Mouse (Mus musculus) spleen, adult 2 months (tissue): Measurements from ENCODE around the gene Usp8. TPM values are rescaled to one million over a fixed set of nuclear protein-coding genes. Genes with fewer than 3 reads are reported as not detected.

Experiments
- DNase-seq, 2 experiments: peaks; one replicate each; pipeline versions ENCODE4 v3.0.0 to v3.0.0-alpha.2; 2012 to 2021; ENCODE audit warnings: low spot score in 2 of 2, low read depth in 1 of 2
- H3K27ac ChIP-seq: fragments of 200-500 bp; 2 replicates; pipeline ENCODE4 v1.5.1; 2012; ENCODE audit warnings: low read length, inconsistent platforms; ENCODE audit not compliant: insufficient read depth
- H3K27me3 ChIP-seq: fragments of 200-500 bp; 2 replicates; pipeline ENCODE4 v1.6.1; 2012; ENCODE audit warnings: mild to moderate bottlenecking, moderate library complexity, low read length, inconsistent platforms; ENCODE audit not compliant: control insufficient read depth, insufficient read depth
- H3K36me3 ChIP-seq: fragments of 200-500 bp; 2 replicates; pipeline ENCODE4 v1.6.1; 2012; ENCODE audit warnings: mild to moderate bottlenecking, low read length, inconsistent platforms; ENCODE audit not compliant: control insufficient read depth, insufficient read depth
- H3K4me1 ChIP-seq: fragments of 200-500 bp; 2 replicates; pipeline ENCODE4 v1.6.1; 2011; ENCODE audit warnings: inconsistent platforms; ENCODE audit not compliant: control insufficient read depth, insufficient read depth, insufficient read length
- H3K4me3 ChIP-seq: fragments of 200-500 bp; 2 replicates; pipeline ENCODE4 v1.5.1; 2011; ENCODE audit warnings: mild to moderate bottlenecking, inconsistent platforms; ENCODE audit not compliant: insufficient read depth, insufficient read length; ENCODE audit errors: extremely low read depth
- CTCF ChIP-seq: fragments of 200-500 bp; IDR thresholded peaks from 2 replicates; pipeline ENCODE4 v1.5.1; 2011; ENCODE audit warnings: mild to moderate bottlenecking, inconsistent platforms; ENCODE audit not compliant: insufficient read depth, insufficient read length, insufficient replicate concordance; ENCODE audit errors: extremely low read depth
- POLR2A ChIP-seq: fragments of 200-500 bp; IDR thresholded peaks from 2 replicates; pipeline ENCODE4 v1.6.1; 2011; ENCODE audit warnings: low read depth, low read length, inconsistent platforms
- WGBS: fragments of 180-500 bp; shearing (Covaris S2); methylation state at CpG from one replicate; pipeline ENCODE4 v1.1.7; 2018; 5-methylcytosine and 5-hydroxymethylcytosine counted together
- polyA plus RNA-seq: library from polyadenylated mRNA; depleted of rRNA; stranded (reverse); fragments of >200 nt; gene quantifications from 2 replicates; pipeline ENCODE4 v1.2.3, GENCODE M21; 2012

Gene Usp8
- polyA plus RNA-seq, 1 experiment, result 9.2 TPM

DNA sequence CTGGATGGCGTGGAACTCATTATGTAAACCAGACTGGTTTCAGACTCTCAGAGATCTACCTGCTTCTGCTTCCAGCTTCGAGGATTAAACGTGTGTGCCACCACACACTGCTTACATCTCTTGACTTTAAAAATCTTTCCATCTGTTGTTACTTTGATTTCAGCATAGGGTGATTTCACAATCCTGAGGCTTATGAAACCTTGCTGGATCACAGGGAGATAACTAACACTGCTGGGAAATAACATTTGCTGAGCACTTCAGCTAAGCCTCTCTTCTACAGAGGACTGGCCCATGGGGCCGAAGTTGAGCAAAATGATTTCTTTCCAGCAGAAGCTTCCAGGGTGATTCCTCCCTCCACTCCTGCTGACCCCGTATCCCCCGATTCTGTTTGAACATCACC, 11.8 kb upstream of the Usp8 start:
- Histone ChIP-seq H3K4me3 (no peak overlapping the region), H3K27me3 (no peaks in the 10 kb centered on the region), H3K36me3 (no peaks in the 10 kb centered on the region), H3K4me1 (no peaks in the 10 kb centered on the region), H3K27ac (no peak overlapping the region)
- WGBS, result 80% methylated on average over 6 of the region's 6 CpGs
- DNase-seq, result no peak
- TF ChIP-seq CTCF (no peak), POLR2A (no peak)

DNA sequence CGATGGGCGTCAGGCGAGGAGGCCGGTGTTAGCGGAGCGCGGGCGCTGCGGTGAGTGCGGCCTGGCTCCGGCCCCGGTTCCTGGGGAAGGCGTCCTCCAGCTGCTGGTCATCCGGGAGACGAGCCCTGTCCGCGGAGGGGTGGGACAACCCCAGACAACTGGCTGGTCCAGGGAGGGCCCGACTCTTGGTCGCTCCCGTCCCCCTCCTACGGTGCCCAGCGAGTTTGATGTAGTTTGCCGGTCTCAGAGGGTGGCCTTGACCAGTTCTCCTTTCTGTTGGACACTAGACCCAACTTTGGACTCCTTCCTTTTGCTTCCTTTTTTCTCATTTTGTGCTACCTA, 281 bp downstream of the Usp8 start:
- Histone ChIP-seq H3K4me3 (peak overlapping the region; percentile 83), H3K4me1 (no peaks in the 10 kb centered on the region), H3K27me3 (no peaks in the 10 kb centered on the region), H3K27ac (peak overlapping the region; percentile 80), H3K36me3 (no peaks in the 10 kb centered on the region; the same call in 1 of the 2 replicates)
- TF ChIP-seq CTCF, result no peak
- TF ChIP-seq POLR2A, result no peak
- no peak for DNase-seq
- under 1% methylated on average over 23 of the region's 23 CpGs for WGBS

DNA sequence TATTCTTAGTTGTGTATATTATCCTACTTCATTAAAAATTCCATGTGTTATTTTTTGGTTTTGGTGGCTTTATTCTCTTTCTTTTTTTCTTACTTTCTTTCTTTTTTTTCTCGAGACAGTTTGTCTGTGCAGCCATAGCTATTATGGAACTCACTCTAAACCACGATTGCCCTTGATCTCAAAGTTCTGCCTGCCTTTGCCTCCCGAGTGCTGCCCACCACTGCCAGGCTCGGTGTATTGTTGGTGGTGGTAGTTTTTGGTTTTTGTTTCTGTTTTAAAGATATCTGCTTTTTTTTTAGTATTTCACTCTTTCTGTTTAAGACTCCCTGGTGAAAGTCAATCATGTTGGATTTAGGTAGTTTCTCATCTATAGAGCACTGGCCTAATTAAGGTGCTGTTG, 1.2 kb downstream of the Usp8 start:
- Histone ChIP-seq H3K4me3 (no peak overlapping the region), H3K27ac (no peak overlapping the region), H3K4me1 (no peaks in the 10 kb centered on the region), H3K27me3 (no peaks in the 10 kb centered on the region), H3K36me3 (no peaks in the 10 kb centered on the region; the same call in 1 of the 2 replicates)
- WGBS, result 7% methylated on average over 4 of the region's 4 CpGs
- TF ChIP-seq POLR2A (no peak), CTCF (no peak)
- DNase-seq, result no peak

DNA sequence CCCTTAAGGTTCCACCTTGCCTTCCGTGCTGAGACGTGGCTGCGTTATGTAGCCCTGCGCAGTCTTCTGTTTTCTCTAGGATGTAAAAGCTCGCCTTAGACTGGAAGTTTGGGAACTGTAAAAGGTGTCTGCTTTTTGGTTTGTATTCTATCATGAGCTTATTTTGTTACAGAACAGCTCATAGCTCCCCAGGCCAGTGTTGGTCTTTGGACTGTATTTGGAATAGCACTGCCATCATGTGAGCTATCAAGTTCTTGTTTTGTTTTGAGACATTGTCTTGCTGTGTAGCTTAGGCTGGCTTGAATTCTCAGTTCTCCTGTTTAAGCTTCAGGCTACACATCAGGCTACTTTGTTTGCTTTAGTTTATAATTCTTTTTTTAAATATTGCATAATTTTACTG, 5.4 kb downstream of the Usp8 start:
- no peaks in the 10 kb centered on the region for H3K4me1 ChIP-seq
- H3K27ac ChIP-seq, result no peak overlapping the region
- H3K36me3 ChIP-seq, result no peaks in the 10 kb centered on the region; the same call in 1 of the 2 replicates
- TF ChIP-seq CTCF (no peak), POLR2A (no peak)
- no peak overlapping the region for H3K4me3 ChIP-seq
- WGBS, result 96% methylated on average over 5 of the region's 5 CpGs
- no peak for DNase-seq
- H3K27me3 ChIP-seq, result no peaks in the 10 kb centered on the region

DNA sequence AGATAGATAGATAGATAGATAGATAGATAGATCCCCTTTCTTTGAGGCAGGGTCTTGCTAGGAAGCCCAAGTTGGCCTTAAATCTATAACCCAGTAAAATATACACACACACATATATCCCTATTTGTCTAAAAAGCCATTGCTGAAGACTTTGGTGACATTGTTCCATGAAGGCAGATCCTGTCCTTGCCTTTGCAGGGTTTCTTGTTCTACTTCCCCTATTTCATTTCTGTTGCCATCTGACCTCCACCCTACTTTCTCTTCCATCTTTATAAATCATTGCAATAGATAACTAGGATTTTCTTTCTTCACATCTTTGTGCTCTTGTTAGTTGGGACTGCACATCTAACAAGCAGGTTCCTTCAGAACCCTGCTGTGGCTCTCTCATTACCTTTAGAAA, 5.8 kb downstream of the Usp8 start:
- no peak for TF ChIP-seq CTCF
- TF ChIP-seq POLR2A, result no peak
- no peak overlapping the region for H3K4me3 ChIP-seq
- H3K27ac ChIP-seq, result no peak overlapping the region
- H3K4me1 ChIP-seq, result no peaks in the 10 kb centered on the region
- H3K27me3 ChIP-seq, result no peaks in the 10 kb centered on the region
- no peaks in the 10 kb centered on the region; the same call in 1 of the 2 replicates for H3K36me3 ChIP-seq
- DNase-seq, result no peak

DNA sequence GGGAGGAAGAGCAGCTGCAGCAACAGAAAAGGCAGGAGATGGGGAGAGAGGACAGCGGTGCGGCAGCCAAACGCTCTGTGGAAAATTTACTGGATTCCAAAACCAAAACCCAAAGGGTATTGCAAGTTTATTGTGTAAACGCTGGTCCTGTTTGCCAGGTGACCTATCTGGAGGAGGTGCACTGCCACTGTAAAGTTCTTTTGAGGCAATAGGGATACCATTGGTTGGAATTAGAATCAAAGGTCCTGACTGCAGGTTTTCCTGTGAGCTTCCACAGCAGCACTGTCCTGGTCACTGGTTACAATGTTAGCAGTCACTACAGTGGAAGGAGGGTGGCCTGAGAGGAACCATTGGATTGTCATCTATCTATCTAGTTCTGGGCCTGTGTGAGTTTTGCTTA, 22.1 kb downstream of the Usp8 start:
- no peak overlapping the region for H3K27ac ChIP-seq
- DNase-seq, result no peak
- H3K36me3 ChIP-seq, result peaks cover 26% of the 10 kb centered on the region
- WGBS, result over 99% methylated on average over 4 of the region's 4 CpGs
- H3K4me1 ChIP-seq, result no peaks in the 10 kb centered on the region
- TF ChIP-seq CTCF (no peak), POLR2A (no peak)
- H3K4me3 ChIP-seq, result no peak overlapping the region
- H3K27me3 ChIP-seq, result no peaks in the 10 kb centered on the region

DNA sequence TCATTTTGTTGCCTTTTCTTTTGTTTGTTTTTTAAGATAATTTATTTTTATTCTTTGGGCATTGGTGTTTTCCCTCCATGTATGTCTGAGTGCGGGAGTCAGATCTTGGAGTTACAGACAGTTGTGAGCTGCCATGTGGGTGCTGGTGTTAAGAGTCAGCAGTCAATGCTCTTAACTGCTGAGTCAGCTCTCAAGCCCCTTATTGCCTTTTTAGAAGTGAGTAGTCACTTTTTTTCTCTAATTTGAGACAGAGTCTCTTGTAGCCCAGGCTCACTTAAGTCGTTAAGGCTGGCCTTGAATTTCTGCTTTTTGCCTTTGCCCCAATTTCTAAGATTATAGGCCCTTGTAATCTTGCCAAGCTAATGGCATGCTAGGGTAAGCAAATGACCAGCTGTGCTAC, 23.4 kb downstream of the Usp8 start:
- no peak overlapping the region for H3K4me3 ChIP-seq
- no peaks in the 10 kb centered on the region for H3K27me3 ChIP-seq
- H3K27ac ChIP-seq, result no peak overlapping the region
- 71% methylated on average over 2 of the region's 2 CpGs for WGBS
- DNase-seq, result no peak
- TF ChIP-seq POLR2A (no peak), CTCF (no peak)
- H3K36me3 ChIP-seq, result peaks cover 30% of the 10 kb centered on the region
- H3K4me1 ChIP-seq, result no peaks in the 10 kb centered on the region
